Mouse (Mus musculus): ENCODE measurements around the gene Accsl. TPM values are rescaled to one million over a fixed set of nuclear protein-coding genes. Genes with fewer than 3 reads are reported as not detected.

The Accsl gene
- polyA plus RNA-seq, 1 experiment = 0.04 TPM

GRCm38 (mm10) chr2:93887273-93887672 is 18.3 kb upstream of the Accsl start:
- no peak for DNase-seq (ENCODE audit: low read depth in 1 of 2, low spot score in 2 of 2)
- Histone ChIP-seq H3K4me1 (ENCODE audit: control insufficient read depth, insufficient read depth, insufficient read length) (no peaks in the 10 kb centered on the region), H3K27ac (ENCODE audit: insufficient read depth, low read length) (no peak overlapping the region), H3K36me3 (ENCODE audit: control insufficient read depth, insufficient read depth, low read length) (no peaks in the 10 kb centered on the region), H3K27me3 (ENCODE audit: control insufficient read depth, insufficient read depth, low read length) (no peaks in the 10 kb centered on the region), H3K4me3 (ENCODE audit: extremely low read depth, insufficient read depth, insufficient read length) (no peak overlapping the region)
- 9% methylated on average over 11 of the region's 11 CpGs for WGBS
- no peak for TF ChIP-seq CTCF (IDR thresholded peaks at IDR 0.05; ENCODE audit: extremely low read depth, insufficient read depth, insufficient read length, insufficient replicate concordance)
- TF ChIP-seq POLR2A (IDR thresholded peaks at IDR 0.05; ENCODE audit: low read depth, low read length) = no peak

- H3K4me1 ChIP-seq (ENCODE audit: control insufficient read depth, insufficient read depth, insufficient read length) = no peaks in the 10 kb centered on the region
- no peak overlapping the region for H3K4me3 ChIP-seq (ENCODE audit: extremely low read depth, insufficient read depth, insufficient read length)
- no peak overlapping the region for H3K27ac ChIP-seq (ENCODE audit: insufficient read depth, low read length)
- 76% methylated on average over 10 of the region's 10 CpGs for WGBS
- H3K27me3 ChIP-seq (ENCODE audit: control insufficient read depth, insufficient read depth, low read length) = no peaks in the 10 kb centered on the region
- TF ChIP-seq CTCF (IDR thresholded peaks at IDR 0.05; ENCODE audit: extremely low read depth, insufficient read depth, insufficient read length, insufficient replicate concordance) = no peak
- DNase-seq (ENCODE audit: low read depth in 1 of 2, low spot score in 2 of 2) = no peak
- no peaks in the 10 kb centered on the region for H3K36me3 ChIP-seq (ENCODE audit: control insufficient read depth, insufficient read depth, low read length)
Observed at GRCm38 (mm10) chr2:93886013-93886794, 17.2 kb upstream of the Accsl start.

GRCm38 (mm10) chr2:93883066-93883465 is 14.1 kb upstream of the Accsl start:
- no peaks in the 10 kb centered on the region for H3K4me1 ChIP-seq (ENCODE audit: control insufficient read depth, insufficient read depth, insufficient read length)
- no peak for DNase-seq (ENCODE audit: low read depth in 1 of 2, low spot score in 2 of 2)
- 55% methylated on average over 5 of the region's 5 CpGs for WGBS
- TF ChIP-seq POLR2A (IDR thresholded peaks at IDR 0.05; ENCODE audit: low read depth, low read length) (no peak), CTCF (IDR thresholded peaks at IDR 0.05; ENCODE audit: extremely low read depth, insufficient read depth, insufficient read length, insufficient replicate concordance) (no peak)
- no peaks in the 10 kb centered on the region for H3K27me3 ChIP-seq (ENCODE audit: control insufficient read depth, insufficient read depth, low read length)
- no peak overlapping the region for H3K27ac ChIP-seq (ENCODE audit: insufficient read depth, low read length)
- H3K4me3 ChIP-seq (ENCODE audit: extremely low read depth, insufficient read depth, insufficient read length) = no peak overlapping the region
- H3K36me3 ChIP-seq (ENCODE audit: control insufficient read depth, insufficient read depth, low read length) = no peaks in the 10 kb centered on the region

GRCm38 (mm10) chr2:93881640-93882367 is 12.8 kb upstream of the Accsl start:
- H3K36me3 ChIP-seq (ENCODE audit: control insufficient read depth, insufficient read depth, low read length) = no peaks in the 10 kb centered on the region
- H3K27me3 ChIP-seq (ENCODE audit: control insufficient read depth, insufficient read depth, low read length) = no peaks in the 10 kb centered on the region
- TF ChIP-seq CTCF (IDR thresholded peaks at IDR 0.05; ENCODE audit: extremely low read depth, insufficient read depth, insufficient read length, insufficient replicate concordance) (no peak), POLR2A (IDR thresholded peaks at IDR 0.05; ENCODE audit: low read depth, low read length) (no peak)
- H3K27ac ChIP-seq (ENCODE audit: insufficient read depth, low read length) = no peak overlapping the region
- no peak overlapping the region for H3K4me3 ChIP-seq (ENCODE audit: extremely low read depth, insufficient read depth, insufficient read length)
- no peak for DNase-seq (ENCODE audit: low read depth in 1 of 2, low spot score in 2 of 2)
- WGBS = 80% methylated on average over 9 of the region's 9 CpGs
- H3K4me1 ChIP-seq (ENCODE audit: control insufficient read depth, insufficient read depth, insufficient read length) = no peaks in the 10 kb centered on the region

GRCm38 (mm10) chr2:93880981-93881380 is 12.0 kb upstream of the Accsl start:
- no peak overlapping the region for H3K4me3 ChIP-seq (ENCODE audit: extremely low read depth, insufficient read depth, insufficient read length)
- H3K36me3 ChIP-seq (ENCODE audit: control insufficient read depth, insufficient read depth, low read length) = no peaks in the 10 kb centered on the region
- 79% methylated on average over 3 of the region's 3 CpGs for WGBS
- no peaks in the 10 kb centered on the region for H3K4me1 ChIP-seq (ENCODE audit: control insufficient read depth, insufficient read depth, insufficient read length)
- DNase-seq (ENCODE audit: low read depth in 1 of 2, low spot score in 2 of 2) = no peak
- TF ChIP-seq CTCF (IDR thresholded peaks at IDR 0.05; ENCODE audit: extremely low read depth, insufficient read depth, insufficient read length, insufficient replicate concordance) (no peak), POLR2A (IDR thresholded peaks at IDR 0.05; ENCODE audit: low read depth, low read length) (no peak)
- H3K27ac ChIP-seq (ENCODE audit: insufficient read depth, low read length) = no peak overlapping the region
- no peaks in the 10 kb centered on the region for H3K27me3 ChIP-seq (ENCODE audit: control insufficient read depth, insufficient read depth, low read length)

GRCm38 (mm10) chr2:93880450-93880849 is 11.5 kb upstream of the Accsl start:
- no peak for TF ChIP-seq CTCF (IDR thresholded peaks at IDR 0.05; ENCODE audit: extremely low read depth, insufficient read depth, insufficient read length, insufficient replicate concordance)
- TF ChIP-seq POLR2A (IDR thresholded peaks at IDR 0.05; ENCODE audit: low read depth, low read length) = no peak
- Histone ChIP-seq H3K36me3 (ENCODE audit: control insufficient read depth, insufficient read depth, low read length) (no peaks in the 10 kb centered on the region), H3K27me3 (ENCODE audit: control insufficient read depth, insufficient read depth, low read length) (no peaks in the 10 kb centered on the region), H3K4me3 (ENCODE audit: extremely low read depth, insufficient read depth, insufficient read length) (no peak overlapping the region), H3K4me1 (ENCODE audit: control insufficient read depth, insufficient read depth, insufficient read length) (no peaks in the 10 kb centered on the region), H3K27ac (ENCODE audit: insufficient read depth, low read length) (no peak overlapping the region)
- 70% methylated on average over 8 of the region's 8 CpGs for WGBS
- DNase-seq (ENCODE audit: low read depth in 1 of 2, low spot score in 2 of 2) = no peak

- DNase-seq (ENCODE audit: low read depth in 1 of 2, low spot score in 2 of 2) = no peak
- Histone ChIP-seq H3K27ac (ENCODE audit: insufficient read depth, low read length) (no peak overlapping the region), H3K36me3 (ENCODE audit: control insufficient read depth, insufficient read depth, low read length) (no peaks in the 10 kb centered on the region), H3K4me3 (ENCODE audit: extremely low read depth, insufficient read depth, insufficient read length) (no peak overlapping the region), H3K4me1 (ENCODE audit: control insufficient read depth, insufficient read depth, insufficient read length) (no peaks in the 10 kb centered on the region), H3K27me3 (ENCODE audit: control insufficient read depth, insufficient read depth, low read length) (no peaks in the 10 kb centered on the region)
- 71% methylated on average over 5 of the region's 5 CpGs for WGBS
- TF ChIP-seq POLR2A (IDR thresholded peaks at IDR 0.05; ENCODE audit: low read depth, low read length) = no peak
- no peak for TF ChIP-seq CTCF (IDR thresholded peaks at IDR 0.05; ENCODE audit: extremely low read depth, insufficient read depth, insufficient read length, insufficient replicate concordance)
Observed at GRCm38 (mm10) chr2:93877005-93877404, 8.0 kb upstream of the Accsl start.
